Mouse (Mus musculus) layer of hippocampus, adult 2 months (tissue): ENCODE data around the gene Tln1. TPM values are rescaled to one million over a fixed set of nuclear protein-coding genes. Genes with fewer than 3 reads are reported as not detected.

Experiments used
- DNase-seq, 2 experiments: peaks; one replicate each; pipeline ENCODE4 v3.0.0; 2022; ENCODE audit warnings: low spot score in 2 of 2
- H3K27ac ChIP-seq: fragments of 200-600 bp; 2 replicates; pipeline ENCODE4 v1.8.1; 2022
- H3K4me3 ChIP-seq: fragments of 200-600 bp; 2 replicates; pipeline ENCODE4 v1.8.1; 2022; ENCODE audit warnings: mild to moderate bottlenecking
- CTCF ChIP-seq: fragments of 200-600 bp; conservative IDR thresholded peaks from 2 replicates; pipeline ENCODE4 v1.8.1; 2022; ENCODE audit warnings: antibody characterized with exemption, mild to moderate bottlenecking, moderate library complexity
- total RNA-seq, 2 experiments: library from RNA; stranded (reverse); gene quantifications; 2 replicates each; pipeline ENCODE4 v1.2.3; 2021

Tln1 gene
- total RNA-seq, 2 experiments from 2014 or later: 36.4 to 42.9 TPM

GRCm38 (mm10) chr4:43527880-43528279, 34.6 kb downstream of the Tln1 start:
- peak; percentile 59 for TF ChIP-seq CTCF
- H3K4me3 ChIP-seq: no peak overlapping the region
- H3K27ac ChIP-seq: no peak overlapping the region
- DNase-seq: no peak

- DNase-seq: peak; percentile 76 to 93
- Histone ChIP-seq H3K27ac (no peak overlapping the region), H3K4me3 (no peak overlapping the region; the same call in 1 of the 2 replicates)
- no peak for TF ChIP-seq CTCF
Measured at GRCm38 (mm10) chr4:43519956-43520355, 42.5 kb downstream of the Tln1 start.

GRCm38 (mm10) chr4:43519551-43519950, 42.9 kb downstream of the Tln1 start:
- no peak for TF ChIP-seq CTCF
- Histone ChIP-seq H3K4me3 (no peak overlapping the region; the same call in 1 of the 2 replicates), H3K27ac (no peak overlapping the region)
- no peak for DNase-seq

GRCm38 (mm10) chr4:43515764-43516708, 46.5 kb downstream of the Tln1 start:
- no peak for DNase-seq

GRCm38 (mm10) chr4:43513791-43514190, 48.7 kb downstream of the Tln1 start:
- no peak for DNase-seq
- TF ChIP-seq CTCF: no peak

More at GRCm38 (mm10) chr4:43515764-43516708, 46.5 kb downstream of the Tln1 start:
- TF ChIP-seq CTCF: no peak
- Histone ChIP-seq H3K4me3 (no peak overlapping the region), H3K27ac (no peak overlapping the region)

GRCm38 (mm10) chr4:43513300-43513699, 49.2 kb downstream of the Tln1 start:
- no peak for TF ChIP-seq CTCF
- H3K27ac ChIP-seq: no peak overlapping the region
- no peak for DNase-seq

More at GRCm38 (mm10) chr4:43513791-43514190, 48.7 kb downstream of the Tln1 start:
- Histone ChIP-seq H3K27ac (no peak overlapping the region), H3K4me3 (no peak overlapping the region)

GRCm38 (mm10) chr4:43512653-43513052, 49.8 kb downstream of the Tln1 start:
- Histone ChIP-seq H3K27ac (no peak overlapping the region), H3K4me3 (no peak overlapping the region)
- no peak for TF ChIP-seq CTCF
- DNase-seq: no peak

More at GRCm38 (mm10) chr4:43513300-43513699, 49.2 kb downstream of the Tln1 start:
- no peak overlapping the region for H3K4me3 ChIP-seq

GRCm38 (mm10) chr4:43511675-43512454, 50.6 kb downstream of the Tln1 start:
- no peak overlapping the region for H3K4me3 ChIP-seq
- no peak for TF ChIP-seq CTCF
- no peak overlapping the region for H3K27ac ChIP-seq
- no peak for DNase-seq

GRCm38 (mm10) chr4:43509109-43509508, 53.4 kb downstream of the Tln1 start:
- H3K27ac ChIP-seq: no peak overlapping the region
- no peak overlapping the region for H3K4me3 ChIP-seq
- no peak for TF ChIP-seq CTCF
- no peak for DNase-seq

- DNase-seq: no peak
- TF ChIP-seq CTCF: no peak
- Histone ChIP-seq H3K4me3 (peak overlapping the region; percentile 30), H3K27ac (no peak overlapping the region)
Measured at GRCm38 (mm10) chr4:43508666-43508997, 53.9 kb downstream of the Tln1 start.

GRCm38 (mm10) chr4:43507938-43508665, 54.4 kb downstream of the Tln1 start:
- Histone ChIP-seq H3K4me3 (peak overlapping the region; percentile 30), H3K27ac (no peak overlapping the region)
- DNase-seq: no peak
- TF ChIP-seq CTCF: no peak

GRCm38 (mm10) chr4:43506536-43507185, 55.8 kb downstream of the Tln1 start, which contains the start of gene Car9:
Gene Car9 (plus strand): TSS chr4:43506966.
- H3K27ac ChIP-seq: no peak within 1 kb of the TSS
- no peak for DNase-seq
- no peak for TF ChIP-seq CTCF
- no peak within 1 kb of the TSS for H3K4me3 ChIP-seq
